Mouse (Mus musculus): ENCODE results near the gene Bspry. TPM values are rescaled to one million over a fixed set of nuclear protein-coding genes. Genes with fewer than 3 reads are reported as not detected.
A peak's percentile ranks its signal among the peaks of the same experiment; 100 is the strongest.

Bspry gene
- polyA plus RNA-seq, 1 experiment from 2014 or later, result 19.4 TPM

- Histone ChIP-seq H3K4me1 (ENCODE audit: control insufficient read depth, insufficient read depth, low read length) (no peaks in the 10 kb centered on the region), H3K4me3 (ENCODE audit: low read depth, low read length) (no peak overlapping the region), H3K27ac (ENCODE audit: low read length) (no peak overlapping the region), H3K9ac (replicated peaks; ENCODE audit: low read depth, low read length) (no peak overlapping the region), H3K4me2 (replicated peaks; ENCODE audit: low read depth, low read length) (no peak overlapping the region), H3K27me3 (ENCODE audit: control insufficient read depth, insufficient read depth, low read length) (no peaks in the 10 kb centered on the region), H3K9me3 (ENCODE audit: control insufficient read depth, low read depth, low read length) (no peaks in the 10 kb centered on the region), H3K36me3 (ENCODE audit: control insufficient read depth, insufficient read depth, low read length) (no peaks in the 10 kb centered on the region)
- WGBS, result 81% methylated on average over 5 of the region's 5 CpGs
- ATAC-seq (ENCODE audit: insufficient number of reproducible peaks, insufficient read depth, low FRiP score, low read depth), result no peak
Observed at GRCm38 (mm10) chr4:62487172-62487571, 7.3 kb downstream of the Bspry start.

- Histone ChIP-seq H3K27ac (ENCODE audit: low read length) (no peak overlapping the region), H3K4me1 (ENCODE audit: control insufficient read depth, insufficient read depth, low read length) (no peaks in the 10 kb centered on the region), H3K4me3 (ENCODE audit: low read depth, low read length) (no peak overlapping the region), H3K4me2 (replicated peaks; ENCODE audit: low read depth, low read length) (no peak overlapping the region), H3K9ac (replicated peaks; ENCODE audit: low read depth, low read length) (no peak overlapping the region), H3K36me3 (ENCODE audit: control insufficient read depth, insufficient read depth, low read length) (no peaks in the 10 kb centered on the region), H3K9me3 (ENCODE audit: control insufficient read depth, low read depth, low read length) (no peaks in the 10 kb centered on the region), H3K27me3 (ENCODE audit: control insufficient read depth, insufficient read depth, low read length) (no peaks in the 10 kb centered on the region)
- 86% methylated on average over 2 of the region's 2 CpGs for WGBS
- no peak for ATAC-seq (ENCODE audit: insufficient number of reproducible peaks, insufficient read depth, low FRiP score, low read depth)
Observed at GRCm38 (mm10) chr4:62487914-62488313, 8.1 kb downstream of the Bspry start.

- Histone ChIP-seq H3K27ac (ENCODE audit: low read length) (no peak overlapping the region), H3K4me1 (ENCODE audit: control insufficient read depth, insufficient read depth, low read length) (peaks cover 3% of the 10 kb centered on the region; the same call in 1 of the 2 replicates), H3K9me3 (ENCODE audit: control insufficient read depth, low read depth, low read length) (no peaks in the 10 kb centered on the region), H3K36me3 (ENCODE audit: control insufficient read depth, insufficient read depth, low read length) (peaks cover under 1% of the 10 kb centered on the region; the same call in 1 of the 2 replicates), H3K4me3 (ENCODE audit: low read depth, low read length) (no peak overlapping the region), H3K4me2 (replicated peaks; ENCODE audit: low read depth, low read length) (no peak overlapping the region), H3K27me3 (ENCODE audit: control insufficient read depth, insufficient read depth, low read length) (no peaks in the 10 kb centered on the region), H3K9ac (replicated peaks; ENCODE audit: low read depth, low read length) (no peak overlapping the region)
- no peak for ATAC-seq (ENCODE audit: insufficient number of reproducible peaks, insufficient read depth, low FRiP score, low read depth)
- 76% methylated on average over 2 of the region's 2 CpGs for WGBS
Observed at GRCm38 (mm10) chr4:62492682-62493081, 12.8 kb downstream of the Bspry start.

- Histone ChIP-seq H3K9ac (replicated peaks; ENCODE audit: low read depth, low read length) (no peak overlapping the region), H3K9me3 (ENCODE audit: control insufficient read depth, low read depth, low read length) (no peaks in the 10 kb centered on the region), H3K4me3 (ENCODE audit: low read depth, low read length) (no peak overlapping the region), H3K36me3 (ENCODE audit: control insufficient read depth, insufficient read depth, low read length) (peaks cover 7% of the 10 kb centered on the region; the same call in 1 of the 2 replicates), H3K4me1 (ENCODE audit: control insufficient read depth, insufficient read depth, low read length) (peaks cover 3% of the 10 kb centered on the region; the same call in 1 of the 2 replicates), H3K27me3 (ENCODE audit: control insufficient read depth, insufficient read depth, low read length) (no peaks in the 10 kb centered on the region), H3K27ac (ENCODE audit: low read length) (no peak overlapping the region), H3K4me2 (replicated peaks; ENCODE audit: low read depth, low read length) (no peak overlapping the region)
- WGBS, result 72% methylated on average over 9 of the region's 9 CpGs
- no peak for ATAC-seq (ENCODE audit: insufficient number of reproducible peaks, insufficient read depth, low FRiP score, low read depth)
Observed at GRCm38 (mm10) chr4:62494230-62494629, 14.4 kb downstream of the Bspry start.

- no peak overlapping the region for H3K4me2 ChIP-seq (replicated peaks; ENCODE audit: low read depth, low read length)
- H3K27ac ChIP-seq (ENCODE audit: low read length), result no peak overlapping the region
- no peaks in the 10 kb centered on the region for H3K27me3 ChIP-seq (ENCODE audit: control insufficient read depth, insufficient read depth, low read length)
- no peak overlapping the region for H3K9ac ChIP-seq (replicated peaks; ENCODE audit: low read depth, low read length)
- no peak for ATAC-seq (ENCODE audit: insufficient number of reproducible peaks, insufficient read depth, low FRiP score, low read depth)
- H3K36me3 ChIP-seq (ENCODE audit: control insufficient read depth, insufficient read depth, low read length), result peaks cover 10% of the 10 kb centered on the region; the same call in 1 of the 2 replicates
- H3K9me3 ChIP-seq (ENCODE audit: control insufficient read depth, low read depth, low read length), result no peaks in the 10 kb centered on the region
- no peak overlapping the region for H3K4me3 ChIP-seq (ENCODE audit: low read depth, low read length)
- peaks cover 4% of the 10 kb centered on the region; the same call in 1 of the 2 replicates for H3K4me1 ChIP-seq (ENCODE audit: control insufficient read depth, insufficient read depth, low read length)
- 65% methylated on average over 8 of the region's 8 CpGs for WGBS
Observed at GRCm38 (mm10) chr4:62495946-62496345, 16.1 kb downstream of the Bspry start.

DNA sequence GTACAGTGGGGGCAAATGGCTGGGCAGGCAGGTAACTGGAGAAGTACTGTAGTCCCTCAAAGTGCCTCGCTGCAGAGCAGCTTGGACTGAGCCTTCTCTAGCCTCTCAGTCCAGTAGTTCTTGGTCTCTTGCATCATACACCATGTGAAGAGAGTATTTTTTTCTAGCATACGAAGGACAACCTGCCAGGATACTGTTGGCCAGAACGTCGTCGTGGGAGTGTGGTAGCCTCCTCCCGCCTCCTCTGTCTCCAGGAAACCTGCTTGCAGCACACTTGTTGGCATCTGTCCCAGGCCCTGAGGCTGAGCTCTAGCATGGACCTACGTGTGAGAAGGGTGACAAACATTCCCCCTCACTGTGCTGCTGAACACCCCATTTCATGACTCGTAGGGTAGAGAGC is 17.0 kb downstream of the Bspry start:
- 68% methylated on average over 8 of the region's 8 CpGs for WGBS
- Histone ChIP-seq H3K36me3 (ENCODE audit: control insufficient read depth, insufficient read depth, low read length) (peaks cover 10% of the 10 kb centered on the region; the same call in 1 of the 2 replicates), H3K4me3 (ENCODE audit: low read depth, low read length) (no peak overlapping the region), H3K4me2 (replicated peaks; ENCODE audit: low read depth, low read length) (no peak overlapping the region), H3K27me3 (ENCODE audit: control insufficient read depth, insufficient read depth, low read length) (no peaks in the 10 kb centered on the region), H3K4me1 (ENCODE audit: control insufficient read depth, insufficient read depth, low read length) (peaks cover 5% of the 10 kb centered on the region; the same call in 1 of the 2 replicates), H3K9ac (replicated peaks; ENCODE audit: low read depth, low read length) (no peak overlapping the region), H3K9me3 (ENCODE audit: control insufficient read depth, low read depth, low read length) (no peaks in the 10 kb centered on the region), H3K27ac (ENCODE audit: low read length) (no peak overlapping the region)
- no peak for ATAC-seq (ENCODE audit: insufficient number of reproducible peaks, insufficient read depth, low FRiP score, low read depth)

DNA sequence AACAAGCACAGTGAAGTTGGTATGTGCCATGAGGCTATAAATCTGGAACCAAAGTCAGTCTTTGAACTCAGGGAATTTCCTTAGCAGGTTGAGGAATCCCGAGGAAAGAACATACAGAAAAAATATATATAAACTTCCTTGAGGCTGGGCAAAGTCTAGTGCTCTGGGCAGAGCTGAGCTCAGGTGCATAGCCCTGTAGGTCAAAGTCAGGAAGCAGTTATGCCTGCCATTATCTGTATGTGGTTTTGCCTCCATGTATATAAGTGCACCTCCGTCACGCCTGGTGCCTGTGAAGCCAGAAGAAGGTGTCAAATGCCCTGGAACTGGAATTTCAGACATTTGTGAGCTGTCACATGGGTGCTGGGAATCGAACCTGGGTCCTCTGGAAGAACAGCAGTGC is 20.9 kb downstream of the Bspry start:
- Histone ChIP-seq H3K4me2 (replicated peaks; ENCODE audit: low read depth, low read length) (peak overlapping the region; percentile 58), H3K9me3 (ENCODE audit: control insufficient read depth, low read depth, low read length) (no peaks in the 10 kb centered on the region), H3K27ac (ENCODE audit: low read length) (no peak overlapping the region), H3K9ac (replicated peaks; ENCODE audit: low read depth, low read length) (no peak overlapping the region), H3K27me3 (ENCODE audit: control insufficient read depth, insufficient read depth, low read length) (no peaks in the 10 kb centered on the region), H3K36me3 (ENCODE audit: control insufficient read depth, insufficient read depth, low read length) (peaks cover 10% of the 10 kb centered on the region; the same call in 1 of the 2 replicates), H3K4me1 (ENCODE audit: control insufficient read depth, insufficient read depth, low read length) (peaks cover 5% of the 10 kb centered on the region; the same call in 1 of the 2 replicates), H3K4me3 (ENCODE audit: low read depth, low read length) (0 out of 2 replicates have a peak overlapping the region, but pooled peaks have one; percentile 73)
- 77% methylated on average over 4 of the region's 4 CpGs for WGBS
- ATAC-seq (ENCODE audit: insufficient number of reproducible peaks, insufficient read depth, low FRiP score, low read depth), result no peak

- WGBS, result under 1% methylated on average over 7 of the region's 7 CpGs
- peak; percentile 4; the same call in 1 of the 2 replicates for ATAC-seq (ENCODE audit: insufficient number of reproducible peaks, insufficient read depth, low FRiP score, low read depth)
Observed at GRCm38 (mm10) chr4:62501534-62501933, 21.7 kb downstream of the Bspry start.

More at GRCm38 (mm10) chr4:62501534-62501933, 21.7 kb downstream of the Bspry start:
- H3K9ac ChIP-seq (replicated peaks; ENCODE audit: low read depth, low read length), result peak overlapping the region; percentile 60
- peaks cover 10% of the 10 kb centered on the region; the same call in 1 of the 2 replicates for H3K36me3 ChIP-seq (ENCODE audit: control insufficient read depth, insufficient read depth, low read length)
- H3K4me1 ChIP-seq (ENCODE audit: control insufficient read depth, insufficient read depth, low read length), result peaks cover 5% of the 10 kb centered on the region; the same call in 1 of the 2 replicates
- H3K4me3 ChIP-seq (ENCODE audit: low read depth, low read length), result peak overlapping the region; percentile 73
- peak overlapping the region; percentile 58 for H3K4me2 ChIP-seq (replicated peaks; ENCODE audit: low read depth, low read length)
- H3K27me3 ChIP-seq (ENCODE audit: control insufficient read depth, insufficient read depth, low read length), result no peaks in the 10 kb centered on the region
- H3K9me3 ChIP-seq (ENCODE audit: control insufficient read depth, low read depth, low read length), result no peaks in the 10 kb centered on the region
- H3K27ac ChIP-seq (ENCODE audit: low read length), result peak overlapping the region; percentile 86

Data from stomach, embryonic 14.5 days (tissue).